Mouse (Mus musculus) G1E (cell line): ENCODE measurements around the gene Irf2bp2. TPM values are rescaled to one million over a fixed set of nuclear protein-coding genes. Genes with fewer than 3 reads are reported as not detected.

Source experiments
- ATAC-seq: 2 replicates; pipeline ENCODE4 v1.8.0; 2016; ENCODE audit warnings: mild to moderate bottlenecking; ENCODE audit not compliant: insufficient number of reproducible peaks, poor library complexity, low FRiP score, severe bottlenecking; ENCODE audit errors: extremely low read depth
- DNase-seq: peaks from one replicate; pipeline ENCODE4 v3.0.0; 2012; ENCODE audit warnings: low spot score
- H3K27me3 ChIP-seq: 2 replicates; pipeline ENCODE4 v1.6.1; 2012; ENCODE audit warnings: mild to moderate bottlenecking, low read length, inconsistent platforms; ENCODE audit not compliant: insufficient read depth
- H3K36me3 ChIP-seq: replicated peaks from 2 replicates; pipeline ENCODE3; 2012; ENCODE audit warnings: mild to moderate bottlenecking, inconsistent platforms
- H3K4me1 ChIP-seq: 2 replicates; pipeline ENCODE4 v1.6.1; 2012; ENCODE audit warnings: low read depth, low read length, inconsistent platforms, mixed read lengths; ENCODE audit not compliant: insufficient read depth
- H3K4me3 ChIP-seq: 2 replicates; pipeline ENCODE4 v1.5.1; 2012; ENCODE audit warnings: low read depth, mild to moderate bottlenecking, inconsistent platforms, low read length, moderate library complexity, mixed read lengths
- H3K9me3 ChIP-seq: replicated peaks from 2 replicates; pipeline ENCODE4 v1.6.1; 2012; ENCODE audit warnings: inconsistent platforms
- CTCF ChIP-seq: IDR thresholded peaks from 2 replicates; pipeline ENCODE4 v1.5.1; 2012; ENCODE audit warnings: low read depth, low read length, inconsistent platforms, mixed read lengths
- GATA1 ChIP-seq: IDR thresholded peaks from 2 replicates; pipeline ENCODE4 v1.6.1; 2012; ENCODE audit warnings: borderline replicate concordance, low read length, inconsistent platforms, mixed read lengths
- GATA2 ChIP-seq: IDR thresholded peaks from 2 replicates; pipeline ENCODE4 v1.6.1; 2012; ENCODE audit warnings: low read depth, low read length, inconsistent platforms, borderline replicate concordance
- POLR2AphosphoS5 ChIP-seq: IDR thresholded peaks from 2 replicates; pipeline ENCODE4 v1.6.1; 2012; ENCODE audit warnings: low read depth, low read length, inconsistent platforms; ENCODE audit not compliant: insufficient replicate concordance
- TAL1 ChIP-seq: conservative IDR thresholded peaks from 2 replicates; pipeline ENCODE4 v1.6.1; 2012; ENCODE audit warnings: low read depth, low read length, inconsistent platforms, mixed read lengths
- polyA plus RNA-seq: library from polyadenylated mRNA; stranded (reverse); fragments of >175 nt; gene quantifications from 2 replicates; pipeline ENCODE4 v1.2.3, GENCODE M21; 2012
- total RNA-seq, 2 experiments: library from RNA; stranded (forward) in 1 of 2; stranded (reverse) in 1 of 2; fragments of 200-1000 nt in 1 of 2; fragments of >200 nt in 1 of 2; fragmentation: Nextera tagmentation in 1 of 2; gene quantifications; 2 replicates each; pipeline ENCODE4 v1.2.3; 2014 to 2017

Irf2bp2 gene
- total and polyA plus RNA-seq, 3 experiments = 78.9 to 231 (median 101) TPM

DNA sequence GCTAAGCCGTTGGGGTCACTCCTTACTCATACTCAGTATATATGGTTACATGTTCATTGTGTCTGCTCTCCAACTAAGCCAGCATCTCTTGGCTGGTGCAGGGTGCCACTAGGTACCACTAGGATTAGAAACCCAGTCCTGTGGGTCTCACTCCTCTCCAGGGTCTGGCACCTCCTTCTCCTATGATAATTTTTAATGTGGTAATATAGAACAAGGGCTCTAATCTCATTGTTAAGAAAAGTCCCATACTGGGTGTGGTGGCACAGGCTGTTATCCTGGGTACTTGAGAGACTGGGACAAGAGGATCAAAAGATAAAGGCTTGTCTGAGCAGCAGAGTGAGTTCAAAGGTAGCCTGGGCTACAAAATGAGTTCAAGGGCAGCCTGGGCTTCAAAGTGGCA is 47.3 kb downstream of the Irf2bp2 start:
- no peak overlapping the region for H3K4me3 ChIP-seq
- peaks cover 9% of the 10 kb centered on the region for H3K4me1 ChIP-seq
- ATAC-seq (no peak), DNase-seq (no peak)
- peaks cover 22% of the 10 kb centered on the region; the same call in 1 of the 2 replicates for H3K27me3 ChIP-seq
- H3K36me3 ChIP-seq = no peaks in the 10 kb centered on the region
- H3K9me3 ChIP-seq = no peaks in the 10 kb centered on the region
- no peak for TF ChIP-seq TAL1
- TF ChIP-seq GATA1 = no peak
- TF ChIP-seq POLR2AphosphoS5 = no peak
- no peak for TF ChIP-seq GATA2
- TF ChIP-seq CTCF = no peak

DNA sequence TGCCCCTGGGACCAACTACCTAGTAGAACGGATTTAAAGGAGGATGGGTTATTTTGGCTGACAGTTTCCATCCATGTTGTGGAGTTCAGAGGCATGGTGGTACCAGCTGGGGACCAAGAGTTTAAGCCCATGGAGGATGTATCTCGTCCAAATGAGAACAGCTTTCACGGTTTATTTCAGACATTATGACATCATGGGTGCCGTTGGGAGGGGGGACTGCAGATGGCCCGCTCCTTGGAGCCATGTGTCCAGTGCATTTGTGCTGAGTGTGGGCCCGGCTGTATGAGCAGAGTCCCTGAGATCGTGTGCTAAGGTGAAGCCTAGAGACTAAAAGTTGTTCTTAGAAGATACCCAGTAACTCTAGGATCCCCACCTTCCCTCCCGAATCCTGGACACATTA is 50.4 kb downstream of the Irf2bp2 start:
- H3K4me1 ChIP-seq = peaks cover 3% of the 10 kb centered on the region; the same call in 1 of the 2 replicates
- no peak for TF ChIP-seq POLR2AphosphoS5
- TF ChIP-seq GATA2 = no peak
- TF ChIP-seq TAL1 = no peak
- TF ChIP-seq GATA1 = no peak
- TF ChIP-seq CTCF = no peak

DNA sequence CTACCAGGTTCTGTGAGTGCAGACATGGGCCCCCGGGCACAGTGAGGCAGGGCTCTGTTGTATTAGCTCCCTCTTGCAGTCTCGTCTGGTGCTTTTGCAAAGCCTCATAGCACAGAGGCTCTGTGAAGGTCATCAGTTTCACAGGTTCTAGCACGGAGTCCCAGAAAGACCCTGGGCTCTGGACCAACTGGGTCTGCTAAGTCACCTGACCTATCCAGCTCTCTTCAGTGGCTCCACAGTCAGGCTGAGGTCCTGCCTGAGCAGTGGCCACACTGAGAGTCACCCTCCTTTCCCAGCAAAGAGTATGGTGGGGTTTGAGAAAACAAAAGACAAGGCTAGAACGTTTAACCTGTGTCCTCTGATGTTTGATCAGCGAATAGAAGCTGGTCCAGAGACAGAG is 51.0 kb downstream of the Irf2bp2 start:
- Histone ChIP-seq H3K4me3 (no peak overlapping the region), H3K9me3 (no peaks in the 10 kb centered on the region), H3K4me1 (peaks cover 3% of the 10 kb centered on the region; the same call in 1 of the 2 replicates), H3K27me3 (peaks cover 20% of the 10 kb centered on the region; the same call in 1 of the 2 replicates), H3K36me3 (no peaks in the 10 kb centered on the region)
- ATAC-seq (no peak), DNase-seq (no peak)
- TF ChIP-seq TAL1 (no peak), CTCF (no peak), GATA1 (no peak)

More for the DNA sequence above, 50.4 kb downstream of the Irf2bp2 start:
- ATAC-seq (no peak), DNase-seq (no peak)
- Histone ChIP-seq H3K9me3 (no peaks in the 10 kb centered on the region), H3K4me3 (no peak overlapping the region), H3K27me3 (peaks cover 20% of the 10 kb centered on the region; the same call in 1 of the 2 replicates), H3K36me3 (no peaks in the 10 kb centered on the region)

DNA sequence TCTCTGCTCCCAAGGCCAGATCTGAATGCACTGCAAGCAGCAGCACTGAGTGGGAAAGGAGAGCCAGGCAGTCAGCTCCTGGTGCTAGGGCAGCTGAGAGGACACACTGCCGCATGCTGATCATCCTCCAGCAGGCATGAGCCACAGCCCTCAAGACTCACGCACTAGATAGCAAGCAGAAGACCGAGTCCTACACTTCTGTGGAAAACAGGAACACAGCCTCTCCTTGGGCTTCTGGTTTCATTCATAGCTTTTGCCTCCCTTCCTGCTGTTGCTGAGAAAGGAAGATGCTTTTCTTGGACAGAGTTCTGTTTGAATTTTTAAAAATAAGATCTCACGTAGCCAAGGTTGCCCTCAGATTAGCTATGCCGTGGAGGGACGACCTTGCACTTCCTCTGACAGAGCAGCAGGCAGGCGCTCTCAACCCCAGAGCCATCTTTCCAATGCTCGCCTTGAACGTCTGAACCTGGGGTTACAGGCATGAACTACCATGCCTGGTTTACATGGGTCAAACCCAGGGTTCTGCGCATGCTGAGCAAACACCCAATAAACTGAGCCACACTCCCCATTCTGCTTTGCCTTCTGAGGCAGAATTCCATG is 51.6 kb downstream of the Irf2bp2 start:
- no peak for DNase-seq
- no peak for ATAC-seq
- H3K27me3 ChIP-seq = peaks cover 20% of the 10 kb centered on the region; the same call in 1 of the 2 replicates
- H3K9me3 ChIP-seq = no peaks in the 10 kb centered on the region
- TF ChIP-seq GATA2 = no peak
- no peak for TF ChIP-seq GATA1
- no peak for TF ChIP-seq CTCF
- TF ChIP-seq TAL1 = no peak
- no peak for TF ChIP-seq POLR2AphosphoS5
- no peaks in the 10 kb centered on the region for H3K36me3 ChIP-seq
- H3K4me3 ChIP-seq = no peak overlapping the region
- peaks cover 3% of the 10 kb centered on the region; the same call in 1 of the 2 replicates for H3K4me1 ChIP-seq

DNA sequence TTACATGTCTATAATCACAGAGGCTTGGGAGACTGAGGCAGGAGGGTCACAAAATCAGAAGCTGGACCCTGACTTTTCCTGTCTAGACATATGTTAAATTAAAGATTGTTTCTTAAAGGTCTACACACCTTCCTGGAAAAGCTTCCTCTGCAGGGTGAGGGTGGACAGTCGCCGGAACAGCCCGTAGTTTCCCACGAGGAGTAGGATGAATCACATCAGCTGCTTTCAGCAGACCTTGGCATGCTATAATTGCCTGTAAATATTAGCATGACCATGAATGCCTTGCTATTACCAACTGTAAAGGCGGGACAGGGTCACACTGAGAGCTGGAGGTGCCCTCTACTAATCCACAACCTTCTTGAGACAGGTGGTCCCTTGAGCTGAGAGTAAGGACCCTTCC is 53.5 kb downstream of the Irf2bp2 start:
- DNase-seq (no peak), ATAC-seq (no peak)
- Histone ChIP-seq H3K36me3 (no peaks in the 10 kb centered on the region), H3K4me3 (no peak overlapping the region), H3K9me3 (no peaks in the 10 kb centered on the region), H3K27me3 (peaks cover 20% of the 10 kb centered on the region; the same call in 1 of the 2 replicates), H3K4me1 (peaks cover 3% of the 10 kb centered on the region; the same call in 1 of the 2 replicates)
- TF ChIP-seq GATA2 = no peak
- TF ChIP-seq POLR2AphosphoS5 = no peak
- no peak for TF ChIP-seq CTCF
- TF ChIP-seq TAL1 = no peak
- TF ChIP-seq GATA1 = no peak

DNA sequence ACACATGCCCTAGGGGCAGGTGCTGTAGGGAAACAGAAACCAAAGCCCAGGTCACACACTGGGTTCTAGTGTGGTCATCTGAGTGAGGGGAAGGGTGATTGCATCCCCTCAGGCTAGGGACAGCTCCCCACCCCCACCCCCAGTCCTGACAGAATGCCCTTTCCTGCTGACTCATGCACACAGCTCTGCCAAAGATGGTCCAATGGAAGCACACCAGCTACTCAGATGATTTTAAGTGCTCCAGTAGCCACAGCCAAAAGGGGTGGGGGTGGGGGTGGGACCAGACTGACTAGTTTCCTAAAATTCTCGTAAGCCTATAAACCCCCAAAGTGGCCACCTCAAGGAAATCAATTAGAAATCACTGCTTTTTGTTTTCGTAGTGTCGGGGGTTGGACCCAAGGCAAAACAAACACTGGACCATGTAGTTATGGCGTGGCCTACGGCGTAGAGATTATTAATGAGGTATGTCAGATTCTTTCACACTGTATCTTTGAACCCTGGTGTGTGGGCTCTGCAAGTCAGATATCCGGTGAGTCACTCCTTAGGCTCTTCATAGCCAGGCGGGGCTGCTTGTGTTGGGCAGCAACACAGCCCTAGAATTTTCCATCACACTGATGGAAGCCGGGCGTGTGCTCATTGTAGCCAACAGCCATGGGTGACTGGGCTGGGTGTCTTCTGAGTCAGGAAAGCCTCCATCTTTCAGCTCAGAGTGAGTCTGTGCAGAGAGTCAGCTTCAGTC is 54.3 kb downstream of the Irf2bp2 start:
- no peak overlapping the region for H3K4me3 ChIP-seq
- DNase-seq = no peak

More for the DNA sequence above, 54.3 kb downstream of the Irf2bp2 start:
- H3K9me3 ChIP-seq = no peaks in the 10 kb centered on the region
- TF ChIP-seq TAL1 = no peak
- TF ChIP-seq POLR2AphosphoS5 = no peak
- H3K36me3 ChIP-seq = no peaks in the 10 kb centered on the region
- peaks cover 16% of the 10 kb centered on the region; the same call in 1 of the 2 replicates for H3K27me3 ChIP-seq
- no peak for ATAC-seq
- H3K4me1 ChIP-seq = peaks cover 3% of the 10 kb centered on the region; the same call in 1 of the 2 replicates
